Mouse (Mus musculus) lung, postnatal 0 days (tissue): ENCODE measurements around the gene Dhrs9. TPM values are rescaled to one million over a fixed set of nuclear protein-coding genes. Genes with fewer than 3 reads are reported as not detected.

Experiments
- ATAC-seq: fragments of 200-750 bp; cut with Nextera tagmentation; 2 replicates; pipeline ENCODE4 v1.8.0; 2017; ENCODE audit warnings: moderate library complexity
- DNase-seq: peaks from one replicate; pipeline ENCODE4 v3.0.0-alpha.2; 2016; ENCODE audit warnings: low spot score
- H3K27ac ChIP-seq: fragments of 300-500 bp; sonication (generic); 2 replicates; pipeline ENCODE4 v1.5.1; 2014; ENCODE audit warnings: antibody characterized with exemption, mild to moderate bottlenecking, low read length, mixed read lengths
- H3K27me3 ChIP-seq: fragments of 300-500 bp; sonication (generic); replicated peaks from 2 replicates; pipeline ENCODE4 v1.6.1; 2014; ENCODE audit warnings: low read length, mixed read lengths; ENCODE audit not compliant: insufficient read depth
- H3K36me3 ChIP-seq: fragments of 300-500 bp; sonication (generic); 2 replicates; pipeline ENCODE4 v1.6.1; 2014; ENCODE audit warnings: low read length, mixed read lengths; ENCODE audit not compliant: insufficient read depth
- H3K4me1 ChIP-seq: fragments of 300-500 bp; sonication (generic); 2 replicates; pipeline ENCODE4 v1.6.1; 2014; ENCODE audit warnings: antibody characterized with exemption, low read depth, low read length, mixed read lengths; ENCODE audit not compliant: insufficient read depth
- H3K4me2 ChIP-seq: fragments of 300-500 bp; sonication (generic); replicated peaks from 2 replicates; pipeline ENCODE4 v1.6.1; 2014; ENCODE audit warnings: low read depth, mild to moderate bottlenecking, low read length, moderate library complexity, mixed read lengths
- H3K4me3 ChIP-seq: fragments of 300-500 bp; sonication (generic); 2 replicates; pipeline ENCODE4 v1.5.1; 2014; ENCODE audit warnings: low read depth, low read length
- H3K9ac ChIP-seq: fragments of 300-500 bp; sonication (generic); replicated peaks from 2 replicates; pipeline ENCODE4 v1.6.1; 2014; ENCODE audit warnings: low read depth, mild to moderate bottlenecking
- H3K9me3 ChIP-seq: fragments of 300-500 bp; sonication (generic); 2 replicates; pipeline ENCODE4 v1.6.1; 2016; ENCODE audit warnings: low read length, mixed read lengths
- CTCF ChIP-seq: IDR thresholded peaks from 2 replicates; pipeline ENCODE4 v1.5.1; 2016; ENCODE audit warnings: antibody characterized with exemption, mild to moderate bottlenecking
- EP300 ChIP-seq: IDR thresholded peaks from 2 replicates; pipeline ENCODE4 v1.6.1; 2016; ENCODE audit warnings: antibody characterized with exemption, mild to moderate bottlenecking, control low read depth
- WGBS: fragments of 180-500 bp; shearing (Covaris S2); extraction: QIAGEN DNeasy Blood & Tissue Kit; methylation state at CpG from one replicate; pipeline ENCODE4 v1.1.7; 2014; 5-methylcytosine and 5-hydroxymethylcytosine counted together
- polyA plus RNA-seq: library from polyadenylated mRNA; unstranded; fragments of >200 nt; fragmentation: Nextera tagmentation; extraction: Ambion mirVana; gene quantifications from 2 replicates; pipeline ENCODE4 v1.2.1, GENCODE M21; 2015

Dhrs9 gene
- polyA plus RNA-seq, 1 experiment from 2014 or later, result 0.10 TPM

GRCm38 (mm10) chr2:69441656-69442055 lies 61.4 kb downstream of the Dhrs9 start:
- TF ChIP-seq EP300 (no peak), CTCF (no peak)
- ATAC-seq, result no peak
- Histone ChIP-seq H3K36me3 (no peaks in the 10 kb centered on the region), H3K4me2 (no peak overlapping the region), H3K9me3 (no peaks in the 10 kb centered on the region), H3K27ac (no peak overlapping the region), H3K27me3 (no peaks in the 10 kb centered on the region), H3K9ac (no peak overlapping the region), H3K4me1 (no peaks in the 10 kb centered on the region), H3K4me3 (no peak overlapping the region)
- 40% methylated on average over 3 of the region's 3 CpGs for WGBS
- no peak for DNase-seq

GRCm38 (mm10) chr2:69445896-69446472 lies 65.7 kb downstream of the Dhrs9 start:
- WGBS, result 45% methylated on average over 4 of the region's 4 CpGs
- H3K27me3 ChIP-seq, result no peaks in the 10 kb centered on the region
- no peak overlapping the region for H3K9ac ChIP-seq
- no peak overlapping the region for H3K4me2 ChIP-seq
- no peak for ATAC-seq
- H3K9me3 ChIP-seq, result no peaks in the 10 kb centered on the region
- no peaks in the 10 kb centered on the region for H3K4me1 ChIP-seq
- no peaks in the 10 kb centered on the region for H3K36me3 ChIP-seq
- no peak overlapping the region for H3K4me3 ChIP-seq
- DNase-seq, result peak; percentile 21
- no peak overlapping the region for H3K27ac ChIP-seq
- TF ChIP-seq CTCF, result no peak
- TF ChIP-seq EP300, result no peak

GRCm38 (mm10) chr2:69448581-69448980 lies 68.3 kb downstream of the Dhrs9 start:
- ATAC-seq (no peak), DNase-seq (no peak)
- H3K36me3 ChIP-seq, result no peaks in the 10 kb centered on the region
- H3K9me3 ChIP-seq, result no peaks in the 10 kb centered on the region
- WGBS, result 67% methylated on average over 4 of the region's 4 CpGs
- TF ChIP-seq CTCF (no peak), EP300 (no peak)
- H3K27ac ChIP-seq, result no peak overlapping the region
- H3K27me3 ChIP-seq, result no peaks in the 10 kb centered on the region
- H3K4me2 ChIP-seq, result no peak overlapping the region
- no peaks in the 10 kb centered on the region for H3K4me1 ChIP-seq
- no peak overlapping the region for H3K9ac ChIP-seq
- H3K4me3 ChIP-seq, result no peak overlapping the region

GRCm38 (mm10) chr2:69451128-69451527 lies 70.9 kb downstream of the Dhrs9 start:
- no peak for TF ChIP-seq EP300
- TF ChIP-seq CTCF, result no peak
- Histone ChIP-seq H3K4me2 (no peak overlapping the region), H3K27me3 (no peaks in the 10 kb centered on the region), H3K36me3 (no peaks in the 10 kb centered on the region), H3K9ac (no peak overlapping the region), H3K4me1 (no peaks in the 10 kb centered on the region), H3K27ac (no peak overlapping the region), H3K9me3 (no peaks in the 10 kb centered on the region), H3K4me3 (no peak overlapping the region)
- 83% methylated on average over 5 of the region's 5 CpGs for WGBS
- no peak for ATAC-seq
- DNase-seq, result no peak

Other genes starting within 250 kb of the Dhrs9 start
- gene Nostrin, start 244.6 kb upstream of the Dhrs9 start, polyA plus RNA-seq, result 47.2 and 48.0 TPM in 2 replicates
- gene Spc25, start 174.3 kb upstream of the Dhrs9 start, polyA plus RNA-seq, result 11.1 and 15.5 TPM in 2 replicates
- not detected in 2 replicates for gene G6pc2, start 169.4 kb upstream of the Dhrs9 start, polyA plus RNA-seq
- 0.08 and 0.13 TPM in 2 replicates for gene Abcb11, start 37.8 kb upstream of the Dhrs9 start, polyA plus RNA-seq
- gene Lrp2, start 205.6 kb downstream of the Dhrs9 start, polyA plus RNA-seq, result 1.1 and 2.4 TPM in 2 replicates